Mouse (Mus musculus): ENCODE results near the gene Sycn. TPM values are rescaled to one million over a fixed set of nuclear protein-coding genes. Genes with fewer than 3 reads are reported as not detected.
A peak's percentile ranks its signal among the peaks of the same experiment; 100 is the strongest.

The Sycn gene
- total RNA-seq, 2 experiments from 2014 or later: not detected

GRCm38 (mm10) chr7:28557708-28558107 lies 17.0 kb downstream of the Sycn start:
- DNase-seq (ENCODE audit: low spot score): no peak

- peak; percentile 70 for DNase-seq (ENCODE audit: low spot score)
Observed at GRCm38 (mm10) chr7:28558486-28558885, 17.8 kb downstream of the Sycn start.

DNA sequence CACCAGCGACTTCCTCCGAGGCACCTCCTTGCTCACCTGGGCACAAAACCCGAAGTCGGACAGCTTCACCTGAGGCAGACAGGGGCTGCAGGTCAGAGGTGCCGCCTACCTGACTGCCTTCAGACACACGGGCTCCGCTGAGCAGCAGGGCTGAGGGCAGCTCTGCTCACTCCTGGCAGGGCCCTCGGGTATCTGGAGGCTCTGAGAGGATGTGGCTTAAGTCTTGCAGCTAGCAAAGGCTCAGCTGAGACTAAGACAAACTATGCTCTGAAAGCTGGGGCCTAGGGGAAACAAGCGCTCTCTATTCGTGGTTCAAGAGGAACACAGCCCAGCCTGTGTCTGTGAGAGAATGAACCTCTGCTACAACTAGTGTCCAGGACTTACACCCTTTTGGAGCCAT lies 20.2 kb downstream of the Sycn start:
- no peak for DNase-seq (ENCODE audit: low spot score)

DNA sequence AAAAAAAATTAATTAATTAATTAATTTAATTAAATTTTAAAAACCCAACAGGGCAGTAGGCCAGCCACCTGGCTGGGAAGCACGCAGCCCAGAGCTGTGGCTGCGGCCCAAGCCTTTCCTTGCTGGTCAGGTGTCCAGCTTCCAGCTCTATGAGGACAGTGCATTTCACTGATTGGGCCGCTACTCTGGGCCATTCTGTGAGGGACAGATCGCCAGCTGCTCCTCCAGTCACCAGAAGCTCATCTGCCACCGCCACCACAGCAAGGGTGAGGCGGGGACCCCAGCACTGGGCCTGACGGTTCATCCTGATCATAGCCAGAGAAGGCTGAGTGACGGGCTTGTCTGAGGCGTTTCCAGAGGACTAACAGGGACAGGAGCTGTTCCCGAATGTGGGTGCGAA lies 21.3 kb downstream of the Sycn start:
- DNase-seq (ENCODE audit: low spot score): no peak

DNA sequence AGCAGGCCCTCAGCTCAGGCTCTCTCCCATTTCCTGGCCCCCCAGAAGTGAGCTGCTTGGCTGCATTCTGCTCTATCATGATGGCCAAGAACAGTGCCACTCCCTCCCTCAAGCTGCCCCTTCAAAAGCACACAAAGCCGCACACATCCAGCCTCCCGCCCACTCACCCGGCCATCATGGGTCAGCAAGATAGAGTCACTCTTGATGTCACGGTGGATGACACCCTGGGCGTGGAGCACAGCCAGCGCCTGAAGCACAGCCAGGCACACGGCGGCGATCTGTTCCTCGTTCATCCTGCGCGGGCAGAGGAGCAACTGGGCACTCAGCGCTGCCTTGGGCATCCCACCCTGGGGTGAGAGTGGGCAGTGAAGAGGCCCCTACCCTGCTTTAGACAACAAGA lies 21.7 kb downstream of the Sycn start:
- no peak for DNase-seq (ENCODE audit: low spot score)

DNA sequence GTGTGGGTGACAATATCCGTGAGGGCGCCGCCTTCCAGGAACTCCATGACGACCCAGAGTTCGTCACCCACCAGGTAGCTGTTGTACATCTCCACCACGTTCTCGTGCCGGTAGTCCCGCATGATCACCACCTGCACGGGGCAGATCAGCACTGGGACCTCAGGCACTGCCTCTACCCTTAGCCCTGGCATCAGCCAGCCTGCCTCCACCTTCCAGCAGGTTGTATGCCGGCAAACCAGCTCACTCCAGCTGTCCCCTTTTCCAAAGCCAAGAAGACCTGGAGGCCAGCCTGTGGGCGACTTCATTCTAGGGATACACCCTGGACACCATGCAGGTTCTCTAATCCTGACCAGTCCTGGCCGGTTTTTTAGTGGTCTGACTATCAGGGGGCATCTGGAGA lies 22.3 kb downstream of the Sycn start:
- no peak for DNase-seq (ENCODE audit: low spot score)

GRCm38 (mm10) chr7:28565407-28565806 lies 24.7 kb downstream of the Sycn start:
- no peak for DNase-seq (ENCODE audit: low spot score)

DNA sequence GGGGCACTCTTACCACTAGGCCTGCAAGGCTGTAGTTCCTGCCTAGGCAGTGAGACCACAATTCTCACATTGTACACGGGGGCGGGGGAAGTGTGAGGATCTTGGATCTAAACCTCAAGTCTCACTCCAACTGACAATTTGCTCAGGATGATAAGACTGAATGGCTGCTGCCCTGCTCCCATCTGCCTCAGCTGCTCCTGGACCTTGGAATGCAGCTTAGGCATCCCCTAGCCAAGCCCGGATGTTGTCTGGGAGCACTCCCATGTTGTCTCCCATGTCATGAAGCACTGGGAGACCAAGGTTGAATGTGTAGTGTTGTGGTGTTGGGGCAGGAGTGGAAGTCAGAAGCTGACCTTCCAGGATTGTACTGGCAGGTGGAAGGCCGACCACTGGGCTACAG lies 26.9 kb downstream of the Sycn start:
- DNase-seq (ENCODE audit: low spot score): no peak

DNA sequence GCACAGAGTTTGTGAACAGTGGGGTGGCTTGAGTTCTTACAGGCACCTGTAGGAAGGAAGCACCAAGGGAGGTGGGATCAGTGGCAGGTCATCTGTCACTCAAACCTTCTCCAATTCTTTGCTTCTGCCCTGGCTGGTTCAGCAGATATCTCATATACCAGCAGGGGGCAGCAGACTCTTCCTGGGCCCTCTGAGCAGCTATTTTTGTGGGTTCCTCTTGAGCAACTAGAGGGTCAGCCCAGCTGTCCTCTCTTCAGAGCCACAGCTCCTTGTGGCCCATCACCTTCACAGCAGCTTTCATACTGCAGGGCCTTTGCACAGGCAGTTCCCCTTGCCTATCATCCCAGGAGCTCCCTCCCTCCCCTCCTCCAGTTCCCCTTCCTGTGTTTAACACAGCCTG lies 27.6 kb downstream of the Sycn start:
- peak; percentile 74 for DNase-seq (ENCODE audit: low spot score)

DNA sequence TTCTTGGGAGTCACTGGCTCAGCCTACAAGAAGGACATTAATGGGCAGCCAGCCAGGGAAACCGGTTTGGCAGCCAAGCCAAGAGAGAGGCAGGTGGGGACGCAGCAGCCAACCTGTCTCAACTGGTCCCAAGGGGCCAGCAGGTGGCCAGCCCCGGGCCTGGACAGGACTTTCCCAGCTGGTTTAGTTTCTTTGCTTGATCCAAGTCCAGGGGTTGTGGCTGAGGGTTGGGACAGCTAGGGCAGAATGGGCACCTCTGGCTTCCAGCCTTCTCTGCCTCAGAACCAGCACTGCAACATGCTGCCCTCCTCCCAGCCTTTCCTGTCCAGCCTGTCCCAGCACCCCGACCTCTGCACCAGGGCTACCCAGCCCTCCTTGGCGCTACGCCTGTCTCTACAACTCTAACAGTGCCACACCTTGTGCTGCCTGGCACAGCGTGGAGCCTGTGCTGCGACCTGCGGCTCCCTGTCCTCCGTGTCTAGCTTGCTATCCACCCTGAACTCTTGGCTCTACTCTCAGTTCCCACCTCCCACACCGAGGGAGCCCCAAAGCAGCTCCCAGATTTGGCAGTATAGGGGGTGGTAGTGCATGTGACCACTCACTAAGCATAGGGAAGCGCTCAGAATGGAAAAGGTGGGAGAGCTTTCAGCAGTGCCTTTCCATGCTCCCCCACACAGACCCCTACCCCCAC lies 29.8 kb downstream of the Sycn start:
- DNase-seq (ENCODE audit: low spot score): peak; percentile 82

DNA sequence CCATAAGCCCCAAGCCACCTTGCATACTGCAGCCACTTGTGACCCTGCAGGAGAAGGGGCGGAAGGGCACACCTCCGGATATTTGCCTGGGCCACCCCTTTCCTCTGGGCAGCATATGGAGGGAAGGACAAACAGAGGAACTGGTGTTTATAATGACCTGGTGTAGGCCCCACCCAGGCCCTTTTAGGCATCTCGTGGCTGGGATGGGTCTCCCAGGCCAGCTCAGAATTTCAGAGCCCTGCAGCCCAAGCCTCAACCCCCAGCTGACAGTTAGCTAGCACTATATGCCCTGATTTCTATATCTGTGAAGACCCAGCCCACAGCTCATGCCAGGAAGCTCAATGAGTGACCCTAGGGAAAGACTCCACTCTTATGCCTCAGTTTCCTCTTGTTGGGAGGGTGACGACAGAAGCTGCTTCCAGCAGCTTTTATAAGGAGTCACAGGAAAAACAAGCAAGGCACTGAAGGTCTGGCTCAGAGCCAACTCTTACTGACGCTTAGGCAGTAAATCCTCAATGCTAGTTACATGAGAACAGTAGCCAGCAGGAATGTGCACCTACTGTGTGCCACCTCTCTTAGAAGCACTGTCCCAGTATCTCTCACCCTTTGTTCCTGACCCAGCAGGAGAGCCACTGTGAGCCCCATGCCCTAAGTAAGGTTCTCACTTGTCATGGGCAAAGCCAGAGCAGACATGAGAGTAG lies 30.4 kb downstream of the Sycn start:
- no peak for DNase-seq (ENCODE audit: low spot score)

GRCm38 (mm10) chr7:28572689-28573088 lies 32.0 kb downstream of the Sycn start:
- no peak for DNase-seq (ENCODE audit: low spot score)

- no peak for DNase-seq (ENCODE audit: low spot score)
Observed at GRCm38 (mm10) chr7:28573236-28573635, 32.6 kb downstream of the Sycn start.

DNA sequence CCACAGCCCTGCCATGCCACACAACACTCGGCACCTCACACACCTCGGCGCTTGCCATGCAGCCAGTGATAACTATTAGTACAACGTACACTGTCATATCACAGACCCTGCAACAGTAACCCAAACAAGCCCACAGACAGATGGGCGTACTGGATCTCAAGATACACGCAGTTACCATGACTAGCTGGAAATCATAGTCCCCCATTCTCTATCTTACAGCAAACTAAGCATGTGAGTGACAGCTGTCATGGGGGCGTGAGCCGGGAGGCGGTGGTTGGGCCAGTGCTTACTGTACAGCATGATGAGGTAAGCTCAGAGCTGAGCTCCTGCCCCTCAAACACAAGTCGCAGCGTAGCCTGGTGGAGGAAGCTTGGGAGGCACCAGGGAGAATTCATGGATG lies 34.9 kb downstream of the Sycn start:
- no peak for DNase-seq (ENCODE audit: low spot score)

GRCm38 (mm10) chr7:28576271-28576914 lies 35.7 kb downstream of the Sycn start:
- peak; percentile 60 for DNase-seq (ENCODE audit: low spot score)

DNA sequence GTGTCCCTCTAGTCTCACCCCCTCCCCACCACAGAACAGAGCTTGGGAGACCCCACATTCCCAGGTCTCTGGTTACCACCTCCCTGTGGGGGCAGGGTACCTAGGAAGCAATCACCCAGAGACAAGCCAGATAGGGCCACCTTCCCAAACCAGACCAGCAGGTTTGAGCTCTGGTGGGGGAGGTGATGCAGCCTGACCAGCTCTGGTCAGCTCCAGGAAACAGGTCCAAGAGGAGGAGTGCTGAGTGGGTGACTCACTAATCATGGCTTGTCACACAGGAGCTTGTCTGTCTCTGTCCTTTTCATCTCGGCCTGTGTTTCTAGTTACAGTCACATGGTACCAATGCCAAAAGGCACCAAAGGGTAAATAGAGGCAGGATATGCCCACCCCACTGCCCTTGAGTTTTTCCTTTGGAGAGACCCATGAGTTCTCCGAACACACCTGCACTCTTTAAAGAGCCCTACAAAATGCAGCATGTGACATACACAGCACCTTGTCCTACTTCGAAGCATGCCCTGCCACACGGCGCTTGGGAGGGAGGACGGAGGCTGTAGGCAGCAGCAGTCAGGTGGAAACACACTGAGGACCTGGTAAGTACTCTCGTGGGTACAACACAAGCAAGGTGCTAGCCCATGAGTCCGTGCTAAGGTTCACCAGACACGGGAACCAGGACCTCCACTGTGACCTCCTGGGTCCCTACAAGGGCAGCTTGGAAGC lies 37.3 kb downstream of the Sycn start:
- no peak for DNase-seq (ENCODE audit: low spot score)

GRCm38 (mm10) chr7:28578543-28579053 lies 37.9 kb downstream of the Sycn start:
- DNase-seq (ENCODE audit: low spot score): no peak

GRCm38 (mm10) chr7:28579826-28580225 lies 39.1 kb downstream of the Sycn start:
- no peak for DNase-seq (ENCODE audit: low spot score)

DNA sequence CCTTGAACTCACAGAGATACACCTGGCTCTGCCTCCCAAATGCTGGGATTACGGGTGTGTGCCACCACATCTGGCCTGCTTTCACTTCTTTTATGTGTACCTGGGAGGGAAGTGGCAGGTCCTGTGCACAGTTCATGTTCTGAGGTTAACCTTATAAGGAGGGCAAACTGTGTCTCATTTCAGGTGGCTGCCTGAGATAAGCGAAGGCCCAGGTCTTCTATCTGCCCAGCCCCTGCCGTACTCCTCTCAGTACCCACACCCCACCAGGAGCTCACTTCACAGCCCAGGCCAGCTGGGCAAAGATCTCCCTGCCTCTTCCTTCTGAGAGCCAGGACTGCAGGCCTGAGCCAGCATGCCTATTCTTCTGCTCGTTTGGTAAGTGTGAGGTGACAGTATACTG lies 41.0 kb downstream of the Sycn start:
- no peak for DNase-seq (ENCODE audit: low spot score)

GRCm38 (mm10) chr7:28582841-28583240 lies 42.2 kb downstream of the Sycn start:
- no peak for DNase-seq (ENCODE audit: low spot score)

- no peak for DNase-seq (ENCODE audit: low spot score)
Observed at GRCm38 (mm10) chr7:28583570-28584344, 43.1 kb downstream of the Sycn start.
